Mouse (Mus musculus): ENCODE measurements at regions not wholly inside any gene's neighbourhood (a gene's known extent, or its start where the extent isn't known, plus 50 kb on each side); places are given as distances from the start of the nearest gene placed in this dataset.

- no peaks in the 10 kb centered on the region for H3K36me3 ChIP-seq (ENCODE audit: control insufficient read depth in 1 of 2, insufficient read depth in 2 of 2, low read length in 2 of 2)
- no peaks in the 10 kb centered on the region for H3K4me1 ChIP-seq (ENCODE audit: control insufficient read depth in 1 of 2, insufficient read depth in 2 of 2, low read length in 2 of 2)
- DNase-seq (ENCODE audit: low read depth, low spot score), result no peak
- H3K27ac ChIP-seq (ENCODE audit: control insufficient read depth, low read depth, low read length), result no peak overlapping the region
- no peaks in the 10 kb centered on the region for H3K27me3 ChIP-seq (ENCODE audit: control insufficient read depth in 1 of 2, insufficient read depth in 2 of 2, low read length in 2 of 2)
- TF ChIP-seq BHLHE40 (IDR thresholded peaks at IDR 0.05; ENCODE audit: borderline replicate concordance, low read depth, low read length) (no peak), GABPA (IDR thresholded peaks at IDR 0.05; ENCODE audit: low read depth, low read length) (no peak), TAL1 (IDR thresholded peaks at IDR 0.05; ENCODE audit: low read length) (no peak), ZC3H11A (IDR thresholded peaks at IDR 0.05; ENCODE audit: low read depth, low read length) (no peak), USF2 (IDR thresholded peaks at IDR 0.05; ENCODE audit: borderline replicate concordance in 1 of 2, insufficient read depth in 1 of 2, low read depth in 1 of 2, low read length in 2 of 2) (no peak), HCFC1 (IDR thresholded peaks at IDR 0.05; ENCODE audit: low read depth, low read length) (no peak), CHD2 (IDR thresholded peaks at IDR 0.05; ENCODE audit: low read length) (no peak), NELFE (IDR thresholded peaks at IDR 0.05; ENCODE audit: low read depth, low read length) (no peak), MXI1 (IDR thresholded peaks at IDR 0.05; ENCODE audit: low read depth, low read length) (no peak), NRF1 (IDR thresholded peaks at IDR 0.05; ENCODE audit: insufficient read depth, low read depth, low read length, poor library complexity, severe bottlenecking) (no peak), CTCF (IDR thresholded peaks at IDR 0.05 in 2 of 3, conservative IDR thresholded peaks at IDR 0.05 in 1 of 3; ENCODE audit: control insufficient read depth in 1 of 3, insufficient read depth in 1 of 3, low read depth in 2 of 3, low read length in 3 of 3, poor library complexity in 1 of 3, severe bottlenecking in 1 of 3) (no peak), MAFK (IDR thresholded peaks at IDR 0.05; ENCODE audit: borderline replicate concordance, low read depth, low read length) (no peak), MYB (IDR thresholded peaks at IDR 0.05; ENCODE audit: low read depth, low read length) (no peak), RCOR1 (IDR thresholded peaks at IDR 0.05; ENCODE audit: low read depth, low read length) (no peak), POLR2AphosphoS5 (IDR thresholded peaks at IDR 0.05; ENCODE audit: borderline replicate concordance, low read depth, low read length) (no peak), ETS1 (IDR thresholded peaks at IDR 0.05; ENCODE audit: low read depth, low read length) (no peak), POLR2AphosphoS2 (IDR thresholded peaks at IDR 0.05; ENCODE audit: low read length) (no peak), USF1 (IDR thresholded peaks at IDR 0.05; ENCODE audit: low read depth, low read length) (no peak)
- no peak overlapping the region for H3K4me3 ChIP-seq (ENCODE audit: control insufficient read depth in 1 of 2, insufficient read depth in 1 of 2, low read depth in 2 of 2, low read length in 2 of 2)
- no peaks in the 10 kb centered on the region for H3K9me3 ChIP-seq (replicated peaks; ENCODE audit: insufficient read depth, low read length)
- no peaks in the 10 kb centered on the region for H3K79me2 ChIP-seq (ENCODE audit: control insufficient read depth, insufficient read depth, low read length, poor library complexity)
- no peak overlapping the region for H3K9ac ChIP-seq (ENCODE audit: control insufficient read depth, low read depth, low read length, poor library complexity, severe bottlenecking)
These were observed 246.6 kb downstream of the Cbln1 start for GRCm38 (mm10) chr8:87225504-87226425.

- DNase-seq (ENCODE audit: low read depth, low spot score), result no peak
- Histone ChIP-seq H3K36me3 (ENCODE audit: control insufficient read depth in 1 of 2, insufficient read depth in 2 of 2, low read length in 2 of 2) (no peaks in the 10 kb centered on the region), H3K27ac (ENCODE audit: control insufficient read depth, low read depth, low read length) (no peak overlapping the region), H3K79me2 (ENCODE audit: control insufficient read depth, insufficient read depth, low read length, poor library complexity) (no peaks in the 10 kb centered on the region), H3K27me3 (ENCODE audit: control insufficient read depth in 1 of 2, insufficient read depth in 2 of 2, low read length in 2 of 2) (no peaks in the 10 kb centered on the region), H3K4me1 (ENCODE audit: control insufficient read depth in 1 of 2, insufficient read depth in 2 of 2, low read length in 2 of 2) (no peaks in the 10 kb centered on the region), H3K9me3 (replicated peaks; ENCODE audit: insufficient read depth, low read length) (no peaks in the 10 kb centered on the region), H3K4me3 (ENCODE audit: control insufficient read depth in 1 of 2, insufficient read depth in 1 of 2, low read depth in 2 of 2, low read length in 2 of 2) (no peak overlapping the region), H3K9ac (ENCODE audit: control insufficient read depth, low read depth, low read length, poor library complexity, severe bottlenecking) (no peak overlapping the region)
- no peak for TF ChIP-seq POLR2A (IDR thresholded peaks at IDR 0.05; ENCODE audit: control insufficient read depth in 1 of 2, insufficient read depth in 1 of 2, low read depth in 1 of 2, low read length in 2 of 2, poor library complexity in 1 of 2)
- TF ChIP-seq NELFE (IDR thresholded peaks at IDR 0.05; ENCODE audit: low read depth, low read length), result no peak
- TF ChIP-seq KAT2A (conservative IDR thresholded peaks at IDR 0.05; ENCODE audit: low read depth, low read length), result no peak
- no peak for TF ChIP-seq ZKSCAN1 (IDR thresholded peaks at IDR 0.05; ENCODE audit: low read depth, low read length)
- TF ChIP-seq TBP (IDR thresholded peaks at IDR 0.05; ENCODE audit: low read depth, low read length), result no peak
- TF ChIP-seq ETS1 (IDR thresholded peaks at IDR 0.05; ENCODE audit: low read depth, low read length), result no peak
- TF ChIP-seq TAL1 (IDR thresholded peaks at IDR 0.05; ENCODE audit: low read length), result no peak
- TF ChIP-seq BHLHE40 (IDR thresholded peaks at IDR 0.05; ENCODE audit: borderline replicate concordance, low read depth, low read length), result no peak
- no peak for TF ChIP-seq E2F4 (IDR thresholded peaks at IDR 0.05; ENCODE audit: borderline replicate concordance, low read depth, low read length)
- no peak for TF ChIP-seq SMC3 (IDR thresholded peaks at IDR 0.05; ENCODE audit: low read depth, low read length)
- no peak for TF ChIP-seq JUND (IDR thresholded peaks at IDR 0.05; ENCODE audit: low read depth, low read length)
- TF ChIP-seq ZNF384 (IDR thresholded peaks at IDR 0.05; ENCODE audit: low read depth, low read length), result no peak
- no peak for TF ChIP-seq MXI1 (IDR thresholded peaks at IDR 0.05; ENCODE audit: low read depth, low read length)
- TF ChIP-seq UBTF (IDR thresholded peaks at IDR 0.05; ENCODE audit: borderline replicate concordance, insufficient read depth, low read depth, low read length), result no peak
- TF ChIP-seq RAD21 (IDR thresholded peaks at IDR 0.05; ENCODE audit: low read depth, low read length), result no peak
- TF ChIP-seq RCOR1 (IDR thresholded peaks at IDR 0.05; ENCODE audit: low read depth, low read length), result no peak
- no peak for TF ChIP-seq MAFK (IDR thresholded peaks at IDR 0.05; ENCODE audit: borderline replicate concordance, low read depth, low read length)
- no peak for TF ChIP-seq TCF12 (IDR thresholded peaks at IDR 0.05; ENCODE audit: low read depth, low read length)
- TF ChIP-seq ZMIZ1 (IDR thresholded peaks at IDR 0.05; ENCODE audit: low read depth, low read length), result no peak
These were observed 251.8 kb downstream of the Cbln1 start for GRCm38 (mm10) chr8:87220581-87220980.
